Comparison of ENCODE assay signal across 8 mouse cellular contexts in genomic region chr11:100711783-100712615, GRCm38 (mm10). TPM values are rescaled to one million over a fixed set of nuclear protein-coding genes. Genes with fewer than 3 reads are reported as not detected.
DNase-seq lines count a peak whose midpoint lies in the region; ATAC-seq and TF ChIP-seq lines count a peak whose summit lies in the region.

Gene Kat2a (minus strand): TSS chr11:100712465.

- peaks cover 13% of the 10 kb centered on the region for H3K79me2 ChIP-seq in MEL (ENCODE audit: control insufficient read depth, insufficient read depth, low read length, poor library complexity)

- peak within 1 kb of the TSS; percentile 65 for H3K4me2 ChIP-seq in forebrain, embryonic 16.5 days (ENCODE audit: low read length)
- peak within 1 kb of the TSS; percentile 82 for H3K4me2 ChIP-seq in lung, embryonic 16.5 days (ENCODE audit: low read depth, low read length)

- TF ChIP-seq RAD21 in MEL (IDR thresholded peaks at IDR 0.05; ENCODE audit: low read depth, low read length): no peak

- H3K36me3 ChIP-seq in MEL (ENCODE audit: control insufficient read depth in 1 of 2, insufficient read depth in 2 of 2, low read length in 2 of 2): peaks cover 2 to 28% of the 10 kb centered on the region in 2 experiments
- H3K36me3 ChIP-seq in forebrain, embryonic 16.5 days (ENCODE audit: control insufficient read depth, insufficient read depth): peaks cover 10% of the 10 kb centered on the region; the same call in 1 of the 2 replicates
- peaks cover 22% of the 10 kb centered on the region for H3K36me3 ChIP-seq in lung, embryonic 16.5 days (ENCODE audit: control insufficient read depth, insufficient read depth, low read length)

- peak within 1 kb of the TSS; percentile 96 for H3K9ac ChIP-seq in MEL (ENCODE audit: control insufficient read depth, low read depth, low read length, poor library complexity, severe bottlenecking)
- peak within 1 kb of the TSS; percentile 66 for H3K9ac ChIP-seq in forebrain, embryonic 16.5 days (replicated peaks; ENCODE audit: low read depth, low read length)
- peak within 1 kb of the TSS; percentile 97 for H3K9ac ChIP-seq in lung, embryonic 16.5 days (ENCODE audit: low read length)

- H3K27ac ChIP-seq in MEL (ENCODE audit: control insufficient read depth, low read depth, low read length): peak within 1 kb of the TSS; percentile 79
- no peak within 1 kb of the TSS for H3K27ac ChIP-seq in forebrain, embryonic 16.5 days (ENCODE audit: low read length)
- peak within 1 kb of the TSS; percentile 85 for H3K27ac ChIP-seq in lung, embryonic 16.5 days (ENCODE audit: low read length)

- intact Hi-C loops in heart, postnatal 36 days (cut with DNase I): loop anchor here (10.0 kb wide), 1 partner anchor 353 kb away; no protein-coding TSS in a partner anchor

- no peaks in the 10 kb centered on the region for H3K27me3 ChIP-seq in MEL (ENCODE audit: control insufficient read depth in 1 of 2, insufficient read depth in 2 of 2, low read length in 2 of 2)
- no peaks in the 10 kb centered on the region for H3K27me3 ChIP-seq in forebrain, embryonic 16.5 days (replicated peaks; ENCODE audit: control insufficient read depth, insufficient read depth, low read length)
- H3K27me3 ChIP-seq in lung, embryonic 16.5 days (ENCODE audit: control insufficient read depth, insufficient read depth, low read depth, low read length): no peaks in the 10 kb centered on the region

- 1% methylated on average over 47 of the region's 48 CpGs for WGBS in forebrain, embryonic 16.5 days
- WGBS in lung, embryonic 16.5 days: under 1% methylated on average over 44 of the region's 48 CpGs

- peak; percentile 96 for ATAC-seq in forebrain, embryonic 16.5 days
- peak; percentile 91 for ATAC-seq in lung, embryonic 16.5 days (ENCODE audit: low read depth)

- H3K4me1 ChIP-seq in MEL (ENCODE audit: control insufficient read depth in 1 of 2, insufficient read depth in 2 of 2, low read length in 2 of 2): peaks cover 5 to 27% of the 10 kb centered on the region in 2 experiments; a peak in 3 of 4 replicates
- peaks cover 19% of the 10 kb centered on the region for H3K4me1 ChIP-seq in forebrain, embryonic 16.5 days (replicated peaks; ENCODE audit: control insufficient read depth, insufficient read depth, low read length)
- peaks cover 26% of the 10 kb centered on the region for H3K4me1 ChIP-seq in lung, embryonic 16.5 days (replicated peaks; ENCODE audit: control insufficient read depth, insufficient read depth, low read length)

- no peak for TF ChIP-seq EP300 in MEL (IDR thresholded peaks at IDR 0.05; ENCODE audit: low read depth in 1 of 2, low read length in 2 of 2)

- TF ChIP-seq CTCF in MEL (IDR thresholded peaks at IDR 0.05 in 2 of 3, conservative IDR thresholded peaks at IDR 0.05 in 1 of 3; ENCODE audit: control insufficient read depth in 1 of 3, insufficient read depth in 1 of 3, low read depth in 2 of 3, low read length in 3 of 3, poor library complexity in 1 of 3, severe bottlenecking in 1 of 3): no peak; a peak in 1 of 6 replicates

- DNase-seq in MEL (ENCODE audit: low read depth, low spot score): peak; percentile 89
- peak; percentile 85 for DNase-seq in cerebellum, adult 11-12 months
- DNase-seq in heart, postnatal 36 days: peak; percentile 86
- DNase-seq in layer of hippocampus, adult 8-10 months (ENCODE audit: low spot score in 2 of 2): peak in 1 of 2 experiments; percentile 75
- DNase-seq in retina, adult 2 months (ENCODE audit: low read depth, low spot score): peak; percentile 64
- peak; percentile 86 for DNase-seq in thymus, postnatal 4 days

- H3K9me3 ChIP-seq in MEL (replicated peaks; ENCODE audit: insufficient read depth, low read length): no peaks in the 10 kb centered on the region
- H3K9me3 ChIP-seq in forebrain, embryonic 16.5 days (ENCODE audit: control insufficient read depth, low read length): no peaks in the 10 kb centered on the region
- no peaks in the 10 kb centered on the region for H3K9me3 ChIP-seq in lung, embryonic 16.5 days (ENCODE audit: control insufficient read depth, low read length)

- peak within 1 kb of the TSS; percentile 86 to 97 for H3K4me3 ChIP-seq in MEL (ENCODE audit: control insufficient read depth in 1 of 2, insufficient read depth in 1 of 2, low read depth in 2 of 2, low read length in 2 of 2)
- H3K4me3 ChIP-seq in forebrain, embryonic 16.5 days (replicated peaks; ENCODE audit: low read length): peak within 1 kb of the TSS; percentile 55
- peak within 1 kb of the TSS; percentile 98 for H3K4me3 ChIP-seq in lung, embryonic 16.5 days (ENCODE audit: low read length)

- TF ChIP-seq POLR2A in MEL (IDR thresholded peaks at IDR 0.05; ENCODE audit: control insufficient read depth in 1 of 2, insufficient read depth in 1 of 2, low read depth in 1 of 2, low read length in 2 of 2, poor library complexity in 1 of 2): peak; percentile 95 to 99

TF ChIP-seq in MEL, 35 proteins besides CTCF, POLR2A, EP300 and RAD21:
- TF ChIP-seq MYB (IDR thresholded peaks at IDR 0.05; ENCODE audit: low read depth, low read length): no peak; the same call in 1 of the 2 replicates
- no peak for TF ChIP-seq UBTF (IDR thresholded peaks at IDR 0.05; ENCODE audit: borderline replicate concordance, insufficient read depth, low read depth, low read length)
- peak; percentile 15; the same call in 1 of the 2 replicates for TF ChIP-seq ZC3H11A (IDR thresholded peaks at IDR 0.05; ENCODE audit: low read depth, low read length)
- TF ChIP-seq NRF1 (IDR thresholded peaks at IDR 0.05; ENCODE audit: insufficient read depth, low read depth, low read length, poor library complexity, severe bottlenecking): peak; percentile 95
- peak; percentile 97 for TF ChIP-seq NELFE (IDR thresholded peaks at IDR 0.05; ENCODE audit: low read depth, low read length)
- TF ChIP-seq RCOR1 (IDR thresholded peaks at IDR 0.05; ENCODE audit: low read depth, low read length): peak; percentile 36; the same call in 1 of the 2 replicates
- TF ChIP-seq CHD1 (IDR thresholded peaks at IDR 0.05; ENCODE audit: low read depth, low read length): no peak
- TF ChIP-seq TBP (IDR thresholded peaks at IDR 0.05; ENCODE audit: low read depth, low read length): peak; percentile 66
- no peak for TF ChIP-seq CHD2 (IDR thresholded peaks at IDR 0.05; ENCODE audit: low read length)
- peak; percentile 97 for TF ChIP-seq POLR2AphosphoS2 (IDR thresholded peaks at IDR 0.05; ENCODE audit: low read length)
- TF ChIP-seq MYC (IDR thresholded peaks at IDR 0.05; ENCODE audit: low read depth, low read length): peak; percentile 95
- TF ChIP-seq MXI1 (IDR thresholded peaks at IDR 0.05; ENCODE audit: low read depth, low read length): peak; percentile 97
- no peak for TF ChIP-seq USF2 (IDR thresholded peaks at IDR 0.05; ENCODE audit: borderline replicate concordance in 1 of 2, insufficient read depth in 1 of 2, low read depth in 1 of 2, low read length in 2 of 2)
- peak; percentile 78 for TF ChIP-seq ELF1 (IDR thresholded peaks at IDR 0.05; ENCODE audit: low read depth, low read length)
- TF ChIP-seq MAX (IDR thresholded peaks at IDR 0.05; ENCODE audit: low read length): peak; percentile 93
- TF ChIP-seq USF1 (IDR thresholded peaks at IDR 0.05; ENCODE audit: low read depth, low read length): no peak; the same call in 1 of the 2 replicates
- TF ChIP-seq JUND (IDR thresholded peaks at IDR 0.05; ENCODE audit: low read depth, low read length): no peak
- peak; percentile 87 for TF ChIP-seq SIN3A (IDR thresholded peaks at IDR 0.05; ENCODE audit: low read length)
- peak; percentile 61; the same call in 1 of the 2 replicates for TF ChIP-seq MAZ (IDR thresholded peaks at IDR 0.05; ENCODE audit: low read depth, low read length)
- no peak for TF ChIP-seq GABPA (IDR thresholded peaks at IDR 0.05; ENCODE audit: low read depth, low read length)
- TF ChIP-seq ZMIZ1 (IDR thresholded peaks at IDR 0.05; ENCODE audit: low read depth, low read length): peak; percentile 68; the same call in 1 of the 2 replicates
- TF ChIP-seq GATA1 (IDR thresholded peaks at IDR 0.05; ENCODE audit: low read depth, low read length): no peak
- no peak for TF ChIP-seq MEF2A (IDR thresholded peaks at IDR 0.05; ENCODE audit: extremely low read depth, insufficient replicate concordance, low read depth, low read length, poor library complexity, severe bottlenecking)
- no peak for TF ChIP-seq MAFK (IDR thresholded peaks at IDR 0.05; ENCODE audit: borderline replicate concordance, low read depth, low read length)
- no peak for TF ChIP-seq ETS1 (IDR thresholded peaks at IDR 0.05; ENCODE audit: low read depth, low read length)
- TF ChIP-seq POLR2AphosphoS5 (IDR thresholded peaks at IDR 0.05; ENCODE audit: borderline replicate concordance, low read depth, low read length): no peak
- TF ChIP-seq TAL1 (IDR thresholded peaks at IDR 0.05; ENCODE audit: low read length): no peak
- TF ChIP-seq KAT2A (conservative IDR thresholded peaks at IDR 0.05; ENCODE audit: low read depth, low read length): peak; percentile 92
- TF ChIP-seq ZNF384 (IDR thresholded peaks at IDR 0.05; ENCODE audit: low read depth, low read length): peak; percentile 87
- no peak for TF ChIP-seq BHLHE40 (IDR thresholded peaks at IDR 0.05; ENCODE audit: borderline replicate concordance, low read depth, low read length)
- TF ChIP-seq ZKSCAN1 (IDR thresholded peaks at IDR 0.05; ENCODE audit: low read depth, low read length): no peak
- TF ChIP-seq TCF12 (IDR thresholded peaks at IDR 0.05; ENCODE audit: low read depth, low read length): peak; percentile 55
- peak; percentile 99 for TF ChIP-seq HCFC1 (IDR thresholded peaks at IDR 0.05; ENCODE audit: low read depth, low read length)
- TF ChIP-seq E2F4 (IDR thresholded peaks at IDR 0.05; ENCODE audit: borderline replicate concordance, low read depth, low read length): no peak
- no peak; the same call in none of the 2 replicates for TF ChIP-seq SMC3 (IDR thresholded peaks at IDR 0.05; ENCODE audit: low read depth, low read length)

RNA-seq across cellular contexts. Expression of gene Kat2a, which starts in this region (rescaled TPM):
- 57.9 and 59.6 TPM in 2 replicates for total RNA-seq in MEL (2012; rRNA removed)
- 100 to 1,000 TPM in 1 of 2 experiments, 10 to 100 TPM in 1; 63.7 to 143 TPM for polyA plus RNA-seq in MEL (2012; ENCODE audit: insufficient read depth in 1 of 2, insufficient read length in 2 of 2, low read depth in 1 of 2, low replicate concordance in 2 of 2, missing spikeins in 1 of 2)
- polyA plus RNA-seq in forebrain, embryonic 16.5 days (2015; fragmentation: Nextera tagmentation; extraction: Ambion mirVana): 57.6 and 57.8 TPM in 2 replicates
- 10 to 100 TPM; 12.4 to 13.0 TPM for total RNA-seq in heart, postnatal 36 days (2021)
- 10 to 100 TPM; 50.9 to 62.0 (median 58.0) TPM for total RNA-seq in layer of hippocampus, adult 8-10 months (2022)
- 39.4 and 44.1 TPM in 2 replicates for polyA plus RNA-seq in lung, embryonic 16.5 days (2015; fragmentation: Nextera tagmentation; extraction: Ambion mirVana)
